Mouse (Mus musculus) urinary bladder, postnatal 14 days (tissue): ENCODE results near the gene Olfr955.

ENCODE experiments used
- DNase-seq: peaks from one replicate; pipeline ENCODE4 v3.0.0; 2021; ENCODE audit warnings: low spot score

Olfr955 gene

DNA sequence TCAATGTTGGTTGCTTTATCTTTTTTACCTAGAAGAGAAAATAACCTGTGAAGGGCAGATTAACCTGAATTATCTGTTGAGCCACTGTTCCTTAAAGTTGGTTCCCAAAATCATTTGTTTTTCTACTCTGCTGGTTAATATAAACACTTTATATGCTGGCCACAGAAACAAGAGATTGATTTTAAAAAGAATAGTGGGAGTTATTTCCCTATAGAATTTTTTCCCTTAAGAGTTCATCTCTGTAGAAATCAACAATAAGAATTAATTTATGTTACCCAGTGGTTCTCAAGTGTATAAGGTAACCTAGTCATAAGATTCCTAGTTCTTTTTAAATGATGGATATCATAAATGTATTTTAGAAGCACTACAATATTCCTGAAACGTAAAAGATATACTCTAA is at the start of gene Olfr955:
Gene Olfr955, minus strand, starts transcription at position 101 of the 400 bp plus-strand sequence.
- no peak for DNase-seq

DNA sequence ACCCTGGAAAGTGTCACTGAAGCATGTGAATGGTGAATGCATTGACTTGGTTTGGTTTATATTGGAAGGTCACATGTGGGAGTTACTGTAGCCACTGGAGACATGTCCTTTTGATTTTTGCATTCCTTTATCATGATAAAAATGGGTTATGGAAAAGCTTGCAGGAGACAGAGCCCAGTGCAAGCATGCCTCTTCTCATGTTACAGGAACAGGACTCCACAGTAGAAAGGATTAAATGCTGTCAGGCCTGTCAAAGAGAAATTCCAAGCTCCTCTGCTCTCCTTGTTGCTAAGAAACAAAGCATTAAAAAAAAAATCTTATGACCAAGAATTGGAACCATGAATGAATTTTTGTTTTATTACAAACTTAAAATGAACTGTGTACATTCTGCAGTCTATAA is 46.9 kb upstream of the Olfr955 start:
- DNase-seq = no peak

DNA sequence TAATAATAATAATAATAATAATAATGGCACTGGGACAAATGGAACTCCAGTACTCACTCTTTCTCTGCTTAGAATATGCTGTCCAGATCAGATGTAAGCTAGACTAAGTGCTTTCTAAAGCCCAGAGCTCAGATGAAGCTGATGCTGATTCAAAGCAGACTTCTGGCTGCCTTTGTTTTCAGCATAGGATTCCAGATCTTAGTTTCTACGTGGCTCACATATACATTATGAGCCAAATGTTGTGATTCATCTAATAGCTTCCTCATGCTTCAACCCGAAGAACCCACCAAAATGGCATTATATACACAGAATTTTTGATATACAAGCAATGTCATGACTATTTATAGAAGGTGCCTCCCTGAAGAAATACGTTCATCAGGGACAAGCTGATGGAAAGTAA is 43.8 kb upstream of the Olfr955 start, which contains the start of gene Olfr957:
Gene Olfr957, minus strand, starts transcription at position 279 of the 400 bp plus-strand sequence.
- no peak for DNase-seq

DNA sequence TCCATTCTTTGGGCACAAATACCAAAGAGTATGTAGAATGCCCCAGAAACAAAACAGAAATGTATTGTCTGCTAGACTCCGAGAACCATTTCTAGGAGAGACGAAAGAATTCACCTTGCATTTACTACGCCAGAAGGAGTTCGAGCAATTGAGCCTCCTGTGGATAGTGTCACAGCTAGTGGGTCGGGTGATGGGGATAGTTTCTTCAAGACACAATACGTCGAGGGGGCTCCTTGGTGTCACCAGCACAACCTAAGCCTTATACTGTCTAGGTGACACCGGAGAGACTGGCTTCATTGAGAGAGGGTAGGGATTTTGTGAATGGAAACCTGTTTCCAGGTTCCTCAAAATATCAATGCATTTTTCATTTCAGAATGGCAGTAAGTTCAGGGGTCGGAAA is 37.7 kb upstream of the Olfr955 start:
- no peak for DNase-seq

DNA sequence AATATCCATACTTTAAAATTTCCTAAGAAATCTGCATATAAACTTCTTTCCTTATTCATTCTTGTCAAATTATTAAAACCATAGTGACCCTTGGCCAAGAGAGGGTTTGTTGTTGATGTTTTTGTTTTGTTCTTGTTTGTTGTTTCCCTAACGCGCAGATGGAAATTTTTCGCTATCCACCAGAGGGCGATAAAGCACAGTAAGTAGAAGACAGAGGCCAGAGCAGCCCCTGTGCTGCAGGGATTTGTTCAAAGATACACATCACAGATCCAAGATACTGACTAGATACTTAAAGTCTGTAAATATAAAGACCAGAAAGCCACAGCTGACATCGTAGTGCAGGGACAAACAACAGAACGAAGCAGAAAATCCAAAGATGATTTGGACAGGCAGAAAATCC is 37.3 kb upstream of the Olfr955 start:
- DNase-seq = peak; percentile 43

GRCm38 (mm10) chr9:39493895-39494294 is 22.2 kb upstream of the Olfr955 start, which contains the start of gene Olfr44:
Olfr44 (minus strand) TSS chr9:39493995.
- no peak for DNase-seq

GRCm38 (mm10) chr9:39456401-39456800 is 15.3 kb downstream of the Olfr955 start, which contains the start of gene Olfr954:
Olfr954 (plus strand) TSS chr9:39456701.
- no peak for DNase-seq

- no peak for DNase-seq
Measured at GRCm38 (mm10) chr9:39427048-39427447, 44.7 kb downstream of the Olfr955 start, which contains the start of gene Olfr952. Olfr952 (minus strand) TSS chr9:39427148.
